Mouse (Mus musculus) spleen, adult 2 months (tissue): ENCODE data around the gene Efcab12.

Experiments
- CTCF ChIP-seq: fragments of 200-500 bp; IDR thresholded peaks from 2 replicates; pipeline ENCODE4 v1.5.1; 2011; ENCODE audit warnings: mild to moderate bottlenecking, inconsistent platforms; ENCODE audit not compliant: insufficient read depth, insufficient read length, insufficient replicate concordance; ENCODE audit errors: extremely low read depth
- POLR2A ChIP-seq: fragments of 200-500 bp; IDR thresholded peaks from 2 replicates; pipeline ENCODE4 v1.6.1; 2011; ENCODE audit warnings: low read depth, low read length, inconsistent platforms

DNA sequence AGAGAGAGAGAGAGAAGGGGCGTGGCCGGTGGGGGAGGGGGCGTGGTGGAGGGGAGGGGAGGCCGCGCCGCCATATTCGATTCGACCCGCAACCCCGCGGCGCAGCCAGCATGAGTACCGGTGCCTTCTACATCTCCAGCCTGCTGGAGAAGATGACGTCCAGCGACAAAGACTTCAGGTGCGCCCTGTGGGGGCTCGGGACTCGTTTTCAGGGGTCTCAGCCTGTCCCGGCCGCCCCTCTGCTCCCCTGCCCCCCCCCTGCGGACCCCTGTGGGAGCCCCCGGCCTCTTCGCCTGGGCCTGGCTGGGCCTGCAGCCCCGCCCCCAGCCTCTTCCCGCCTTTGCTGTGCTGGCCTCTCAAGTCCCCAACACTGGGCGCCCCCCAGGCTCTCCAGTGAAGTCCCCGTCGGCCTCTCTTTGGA is 63.7 kb downstream of the Efcab12 start, which contains the start of gene Cand2:
- TF ChIP-seq CTCF (no peak), POLR2A (no peak)
